Mouse (Mus musculus) myocyte (in vitro differentiated cells): ENCODE measurements around the gene Ap4s1. TPM values are rescaled to one million over a fixed set of nuclear protein-coding genes. Genes with fewer than 3 reads are reported as not detected.

Source experiments
- H3K27me3 ChIP-seq: one replicate; pipeline ENCODE4 v1.6.1; 2011; ENCODE audit not compliant: control insufficient read depth, insufficient read depth, insufficient read length
- H3K36me3 ChIP-seq: one replicate; pipeline ENCODE4 v1.6.1; 2011; ENCODE audit not compliant: control insufficient read depth, insufficient read depth
- H3K4me2 ChIP-seq: one replicate; pipeline ENCODE4 v1.6.1; 2011; ENCODE audit warnings: low read depth, control low read depth
- H3K4me3 ChIP-seq: one replicate; pipeline ENCODE4 v1.5.1; 2011; ENCODE audit warnings: mild to moderate bottlenecking, control low read depth, moderate library complexity
- H3K79me2 ChIP-seq: one replicate; pipeline ENCODE4 v1.6.1; 2011; ENCODE audit not compliant: control insufficient read depth, insufficient read depth
- H3ac ChIP-seq: one replicate; pipeline ENCODE4 v1.6.1; 2011; ENCODE audit not compliant: control insufficient read depth, insufficient read length
- CEBPB ChIP-seq: IDR thresholded peaks from 2 replicates; pipeline ENCODE4 v1.6.1; 2011; ENCODE audit warnings: mild to moderate bottlenecking, moderate library complexity; ENCODE audit not compliant: poor library complexity, insufficient read depth, severe bottlenecking
- E2F4 ChIP-seq: IDR thresholded peaks from one replicate; pipeline ENCODE4 v1.6.1; 2011; ENCODE audit warnings: mild to moderate bottlenecking, control low read depth, moderate library complexity; ENCODE audit not compliant: insufficient read depth
- MAX ChIP-seq: IDR thresholded peaks from one replicate; pipeline ENCODE4 v1.6.1; 2011; ENCODE audit warnings: low read depth, mild to moderate bottlenecking, control low read depth
- MYOD1 ChIP-seq, 3 experiments: IDR thresholded peaks; one replicate each; pipeline ENCODE4 v1.6.1; 2011; ENCODE audit warnings: control low read depth in 2 of 3, low read depth in 2 of 3, mild to moderate bottlenecking in 2 of 3, moderate library complexity in 1 of 3; ENCODE audit not compliant: insufficient read length in 2 of 3, control insufficient read depth in 1 of 3
- MYOG ChIP-seq, 3 experiments: IDR thresholded peaks; one replicate each; pipeline ENCODE4 v1.6.1; 2011; ENCODE audit warnings: control low read depth in 2 of 3, low read depth in 2 of 3, mild to moderate bottlenecking in 2 of 3; ENCODE audit not compliant: insufficient read length in 2 of 3, control insufficient read depth in 1 of 3, insufficient read depth in 1 of 3
- POLR2A ChIP-seq: IDR thresholded peaks from one replicate; pipeline ENCODE4 v1.6.1; 2011; ENCODE audit warnings: low read depth, mild to moderate bottlenecking, control low read depth, moderate library complexity; ENCODE audit not compliant: insufficient read length
- POLR2AphosphoS2 ChIP-seq: IDR thresholded peaks from one replicate; pipeline ENCODE4 v1.6.1; 2011; ENCODE audit warnings: low read depth, control low read depth; ENCODE audit not compliant: insufficient read length
- REST ChIP-seq: IDR thresholded peaks from one replicate; pipeline ENCODE4 v1.6.1; 2011; ENCODE audit warnings: mild to moderate bottlenecking, control low read depth, moderate library complexity; ENCODE audit not compliant: insufficient read depth, insufficient read length
- SRF ChIP-seq: IDR thresholded peaks from one replicate; pipeline ENCODE4 v1.6.1; 2011; ENCODE audit warnings: low read depth; ENCODE audit not compliant: control insufficient read depth, insufficient read length
- TCF12 ChIP-seq: IDR thresholded peaks from one replicate; pipeline ENCODE4 v1.6.1; 2011; ENCODE audit warnings: mild to moderate bottlenecking, control low read depth; ENCODE audit not compliant: poor library complexity, insufficient read depth, severe bottlenecking
- TCF3 ChIP-seq: IDR thresholded peaks from one replicate; pipeline ENCODE4 v1.6.1; 2011; ENCODE audit warnings: low read depth, control low read depth; ENCODE audit not compliant: insufficient read length
- USF1 ChIP-seq: IDR thresholded peaks from one replicate; pipeline ENCODE4 v1.6.1; 2011; ENCODE audit warnings: low read depth, mild to moderate bottlenecking, control low read depth, moderate library complexity
- polyA plus RNA-seq: library from polyadenylated mRNA; unstranded; fragments of >200 nt; fragmentation: generic; extraction: Trizol; gene quantifications from one replicate; pipeline ENCODE4 v1.2.1, GENCODE M21; 2012; ENCODE audit warnings: missing spikeins

Ap4s1 gene
- polyA plus RNA-seq, 1 experiment = 12.4 TPM

DNA sequence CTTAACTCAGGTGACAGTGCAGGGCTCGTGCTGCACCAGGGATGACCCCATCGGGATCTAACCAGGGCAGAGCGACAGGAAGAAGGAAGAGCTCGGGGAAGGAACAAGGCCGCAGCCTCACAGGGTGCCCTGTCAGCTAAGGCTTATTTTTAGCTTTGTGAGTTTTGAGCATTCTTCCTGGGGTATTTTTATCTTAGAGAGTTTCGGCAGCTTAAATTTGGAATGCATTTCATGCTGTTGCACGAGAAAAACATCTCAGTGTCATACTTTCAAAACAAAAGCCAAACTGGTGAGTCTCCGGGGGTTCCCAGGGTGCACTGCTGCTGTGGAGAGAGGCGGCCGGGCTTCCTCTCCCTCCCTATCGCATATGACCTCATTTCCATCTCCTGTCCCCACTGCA is 38.2 kb downstream of the Ap4s1 start:
- no peak for TF ChIP-seq POLR2AphosphoS2
- peak; percentile 59; the same call in 1 of the 2 replicates for TF ChIP-seq CEBPB
- H3K79me2 ChIP-seq = no peaks in the 10 kb centered on the region
- no peak overlapping the region for H3K4me3 ChIP-seq
- no peak overlapping the region for H3ac ChIP-seq
- H3K36me3 ChIP-seq = no peaks in the 10 kb centered on the region
- peak overlapping the region; percentile 27 for H3K4me2 ChIP-seq
- H3K27me3 ChIP-seq = no peaks in the 10 kb centered on the region

DNA sequence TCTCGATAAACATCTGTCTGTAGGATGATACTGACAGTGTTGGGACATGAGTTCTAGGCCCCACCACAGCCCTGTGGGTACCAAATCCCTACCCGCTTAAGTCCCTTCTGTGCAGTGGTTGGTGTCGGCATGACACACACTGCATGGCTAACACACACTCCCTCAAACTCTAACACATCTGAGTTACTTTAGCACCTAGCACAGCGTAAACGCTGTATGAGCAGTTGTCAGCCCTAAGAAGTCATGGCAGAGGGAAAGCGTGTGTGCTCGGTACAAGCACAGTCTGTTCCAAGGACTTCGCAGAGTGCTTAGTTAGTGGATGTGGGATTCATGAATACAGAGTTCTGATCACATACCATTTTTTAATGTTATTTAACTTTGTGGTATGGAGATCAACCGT is 39.0 kb downstream of the Ap4s1 start:
- H3K27me3 ChIP-seq = no peaks in the 10 kb centered on the region
- H3K4me2 ChIP-seq = no peak overlapping the region
- no peak overlapping the region for H3K4me3 ChIP-seq
- no peak overlapping the region for H3ac ChIP-seq
- H3K36me3 ChIP-seq = no peaks in the 10 kb centered on the region
- H3K79me2 ChIP-seq = no peaks in the 10 kb centered on the region
- TF ChIP-seq MYOG (IDR thresholded peaks at IDR 0.05; ENCODE audit: control insufficient read depth in 1 of 3, insufficient read depth in 1 of 3, insufficient read length in 2 of 3, low read depth in 2 of 3) (no peak), TCF3 (no peak), POLR2A (no peak), E2F4 (no peak)

DNA sequence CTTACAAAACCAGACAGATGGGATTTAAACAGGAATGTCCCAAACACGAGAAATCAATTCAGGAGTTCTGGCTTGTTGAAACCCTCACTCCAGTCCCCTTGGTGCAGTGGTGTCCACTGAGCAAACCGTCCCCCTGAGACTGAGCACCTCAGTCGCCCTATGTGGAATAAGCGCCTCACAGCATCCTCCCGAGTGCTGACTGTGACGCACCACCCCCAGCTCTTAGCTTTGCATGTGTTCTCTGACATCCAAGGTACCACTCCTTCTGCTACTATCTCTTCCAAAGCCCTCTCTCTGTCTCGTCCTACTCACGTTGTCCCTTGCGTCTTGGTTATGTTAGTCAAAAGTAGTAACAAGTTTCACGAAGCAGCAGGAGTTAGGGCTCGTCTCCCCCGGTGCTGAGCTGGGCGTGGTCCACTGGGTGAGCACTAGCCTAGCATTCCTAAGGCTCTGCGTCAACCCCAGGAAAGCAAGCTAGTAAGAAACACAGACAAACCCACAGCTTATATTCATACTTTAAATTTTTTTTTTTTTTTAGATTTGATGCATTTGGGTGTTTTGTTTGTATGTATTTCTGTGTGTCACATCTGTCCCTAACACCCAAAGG is 43.9 kb downstream of the Ap4s1 start:
- H3K27me3 ChIP-seq = no peaks in the 10 kb centered on the region
- H3ac ChIP-seq = no peak overlapping the region
- H3K4me3 ChIP-seq = no peak overlapping the region

DNA sequence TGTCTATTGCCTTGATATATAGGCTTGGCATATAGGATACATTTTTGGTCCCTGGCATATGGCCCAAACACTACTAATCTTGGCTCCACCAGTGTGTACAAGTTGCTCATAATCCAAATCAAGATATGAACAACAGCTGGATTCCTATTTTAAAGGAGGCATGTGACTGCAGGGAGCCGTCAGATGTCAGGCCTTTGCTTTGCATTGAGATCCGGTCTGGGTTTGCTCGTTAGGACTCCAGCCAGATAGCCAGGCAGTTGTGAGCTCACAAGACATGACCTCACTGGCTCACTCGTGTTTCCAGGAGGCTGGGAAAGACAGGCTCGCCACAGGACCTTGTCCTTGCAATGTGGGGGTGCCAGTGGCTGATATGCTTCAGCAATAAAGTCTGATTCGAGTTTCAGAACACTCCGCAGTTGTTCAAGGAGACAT is 45.0 kb downstream of the Ap4s1 start:
- Histone ChIP-seq H3K4me3 (no peak overlapping the region), H3ac (no peak overlapping the region), H3K27me3 (no peaks in the 10 kb centered on the region), H3K79me2 (no peaks in the 10 kb centered on the region), H3K4me2 (peak overlapping the region; percentile 67), H3K36me3 (no peaks in the 10 kb centered on the region)
- no peak for TF ChIP-seq REST
- no peak for TF ChIP-seq POLR2A
- peak in 2 of 3 experiments; percentile 4 to 24 for TF ChIP-seq MYOD1 (IDR thresholded peaks at IDR 0.05; ENCODE audit: control insufficient read depth in 1 of 3, insufficient read length in 2 of 3, low read depth in 2 of 3)
- peak in 2 of 3 experiments; percentile 33 to 37 for TF ChIP-seq MYOG (IDR thresholded peaks at IDR 0.05; ENCODE audit: control insufficient read depth in 1 of 3, insufficient read depth in 1 of 3, insufficient read length in 2 of 3, low read depth in 2 of 3)
- peak; percentile 40 for TF ChIP-seq USF1
- TF ChIP-seq POLR2AphosphoS2 = no peak

More for the DNA sequence above, 43.9 kb downstream of the Ap4s1 start:
- Histone ChIP-seq H3K36me3 (no peaks in the 10 kb centered on the region), H3K4me2 (peak overlapping the region; percentile 67), H3K79me2 (no peaks in the 10 kb centered on the region)
- no peak for TF ChIP-seq MYOD1 (IDR thresholded peaks at IDR 0.05; ENCODE audit: control insufficient read depth in 1 of 3, insufficient read length in 2 of 3, low read depth in 2 of 3)
- no peak for TF ChIP-seq USF1
- no peak for TF ChIP-seq TCF3
- TF ChIP-seq E2F4 = no peak
- no peak for TF ChIP-seq MYOG (IDR thresholded peaks at IDR 0.05; ENCODE audit: control insufficient read depth in 1 of 3, insufficient read depth in 1 of 3, insufficient read length in 2 of 3, low read depth in 2 of 3)
- TF ChIP-seq CEBPB = no peak
- no peak for TF ChIP-seq SRF
- no peak for TF ChIP-seq MAX
- TF ChIP-seq TCF12 = no peak
- no peak for TF ChIP-seq REST
- TF ChIP-seq POLR2AphosphoS2 = no peak
- no peak for TF ChIP-seq POLR2A

DNA sequence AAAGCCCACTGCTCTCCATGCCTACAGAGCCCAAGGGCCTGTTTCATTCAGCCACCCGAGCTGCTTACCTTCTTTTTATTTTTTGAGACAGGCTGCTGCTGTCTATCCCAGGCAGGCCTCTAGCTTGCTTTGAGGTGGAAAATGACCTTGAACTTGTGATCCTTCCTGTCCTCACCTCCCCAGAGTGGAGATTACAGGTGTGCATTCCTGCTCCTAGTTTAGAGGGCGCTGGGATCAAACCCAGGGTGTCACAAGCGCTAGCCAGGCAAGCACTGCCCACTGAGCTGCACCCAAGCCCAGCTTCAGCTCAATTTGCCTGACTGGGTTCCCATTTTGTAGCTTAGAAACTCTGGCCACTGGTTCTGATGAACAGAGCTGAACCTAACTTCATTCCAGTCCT is 45.5 kb downstream of the Ap4s1 start:
- Histone ChIP-seq H3K27me3 (no peaks in the 10 kb centered on the region), H3K4me3 (no peak overlapping the region), H3K36me3 (no peaks in the 10 kb centered on the region), H3K79me2 (no peaks in the 10 kb centered on the region), H3K4me2 (no peak overlapping the region), H3ac (no peak overlapping the region)
- TF ChIP-seq TCF3 (no peak), USF1 (no peak), POLR2AphosphoS2 (no peak), E2F4 (no peak)

DNA sequence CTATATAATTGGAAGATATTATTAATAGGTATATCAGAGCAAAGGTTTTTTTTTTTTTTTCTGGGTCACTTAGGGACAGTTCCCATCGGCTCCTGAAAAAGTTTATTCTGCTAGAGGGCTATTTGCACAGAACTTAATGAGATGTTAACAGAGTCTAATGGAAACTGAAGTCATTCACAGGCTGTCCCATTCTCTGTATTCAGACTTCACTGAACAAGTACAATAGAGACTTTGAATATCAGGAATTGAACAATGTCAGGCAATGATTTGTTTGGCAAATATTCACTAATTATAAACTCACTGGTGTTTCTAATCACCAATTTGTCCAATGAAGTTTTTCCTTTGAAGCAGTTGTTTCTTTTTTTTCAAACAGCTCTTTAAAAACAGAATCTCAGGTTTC is 46.0 kb downstream of the Ap4s1 start:
- no peaks in the 10 kb centered on the region for H3K79me2 ChIP-seq
- H3ac ChIP-seq = no peak overlapping the region
- no peak for TF ChIP-seq MYOD1 (IDR thresholded peaks at IDR 0.05; ENCODE audit: control insufficient read depth in 1 of 3, insufficient read length in 2 of 3, low read depth in 2 of 3)
- no peak for TF ChIP-seq REST
- TF ChIP-seq POLR2AphosphoS2 = no peak
- no peak for TF ChIP-seq TCF12
- no peak for TF ChIP-seq USF1
- no peak for TF ChIP-seq MAX
- no peak for TF ChIP-seq SRF
- no peak for TF ChIP-seq E2F4
- no peak for TF ChIP-seq CEBPB
- no peak for TF ChIP-seq TCF3
- TF ChIP-seq POLR2A = no peak
- TF ChIP-seq MYOG (IDR thresholded peaks at IDR 0.05; ENCODE audit: control insufficient read depth in 1 of 3, insufficient read depth in 1 of 3, insufficient read length in 2 of 3, low read depth in 2 of 3) = no peak
- no peak overlapping the region for H3K4me2 ChIP-seq
- no peaks in the 10 kb centered on the region for H3K27me3 ChIP-seq
- no peaks in the 10 kb centered on the region for H3K36me3 ChIP-seq
- no peak overlapping the region for H3K4me3 ChIP-seq
